Mouse (Mus musculus): ENCODE data around the gene Gnmt.

Gene Gnmt

DNA sequence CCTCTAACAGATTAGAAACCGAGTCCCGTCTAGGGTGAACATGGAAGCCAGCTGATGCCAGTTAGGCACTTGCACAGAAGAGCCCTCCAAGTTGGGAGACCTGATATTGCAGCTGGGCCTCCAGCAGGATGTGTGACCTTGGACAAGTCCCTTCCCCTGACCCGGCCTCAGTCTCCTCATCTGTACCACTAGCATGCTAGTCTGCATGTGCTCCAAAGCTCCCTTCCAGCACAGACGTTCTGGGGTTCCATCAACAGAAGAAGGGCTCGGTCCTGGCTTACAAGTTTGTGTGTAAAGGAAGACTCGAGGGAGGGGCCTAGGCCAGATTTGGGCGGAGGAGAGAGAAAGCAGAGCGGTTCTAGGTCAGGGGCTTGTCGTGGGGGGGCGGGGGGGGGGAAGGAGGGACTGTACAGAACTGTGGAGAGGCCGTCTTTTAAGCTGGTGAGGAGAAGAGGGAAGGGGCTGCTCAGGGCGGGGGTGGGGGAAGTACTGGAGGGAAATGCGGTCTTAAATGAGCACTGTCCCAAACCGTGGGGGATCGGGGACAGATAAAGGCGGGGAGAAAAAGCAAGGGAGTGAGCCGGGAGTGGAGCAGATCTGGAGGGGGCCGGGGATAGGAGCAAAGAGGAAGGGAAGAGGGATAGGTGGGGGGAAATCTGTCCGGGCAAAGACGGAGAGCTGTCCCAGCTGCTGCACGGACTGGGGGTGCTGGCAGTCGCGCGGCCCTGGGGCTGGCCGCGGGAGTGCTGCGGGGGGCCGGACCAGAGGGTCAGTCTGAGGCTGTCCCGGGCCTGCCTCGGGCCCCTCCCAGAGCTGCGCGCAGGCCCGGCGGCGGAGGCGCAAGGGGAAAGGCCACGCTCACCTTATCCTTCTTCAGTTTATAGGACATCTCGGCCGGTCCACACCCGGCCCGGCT lies 24.7 kb downstream of the Gnmt start:
- DNase-seq (ENCODE audit: low spot score) = no peak

DNA sequence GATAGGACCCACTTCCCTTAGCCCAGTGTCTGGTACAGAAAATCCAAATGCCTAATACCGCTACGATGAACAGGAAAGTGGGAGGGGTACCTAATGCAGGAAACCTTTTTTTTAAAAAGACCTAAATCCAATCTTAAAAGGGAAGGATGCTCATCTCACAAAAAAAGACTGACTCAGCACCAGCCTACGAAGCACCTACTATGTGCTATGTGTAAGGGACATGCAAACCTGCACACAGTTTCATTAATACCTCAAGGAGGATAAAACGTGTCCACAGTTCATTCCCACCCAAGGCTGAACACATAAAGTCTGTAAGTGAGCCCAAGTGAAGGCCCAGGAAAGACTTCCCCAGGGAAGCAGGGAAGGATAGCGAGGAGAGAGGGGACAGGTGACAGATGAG lies 26.5 kb downstream of the Gnmt start:
- no peak for DNase-seq (ENCODE audit: low spot score)

DNA sequence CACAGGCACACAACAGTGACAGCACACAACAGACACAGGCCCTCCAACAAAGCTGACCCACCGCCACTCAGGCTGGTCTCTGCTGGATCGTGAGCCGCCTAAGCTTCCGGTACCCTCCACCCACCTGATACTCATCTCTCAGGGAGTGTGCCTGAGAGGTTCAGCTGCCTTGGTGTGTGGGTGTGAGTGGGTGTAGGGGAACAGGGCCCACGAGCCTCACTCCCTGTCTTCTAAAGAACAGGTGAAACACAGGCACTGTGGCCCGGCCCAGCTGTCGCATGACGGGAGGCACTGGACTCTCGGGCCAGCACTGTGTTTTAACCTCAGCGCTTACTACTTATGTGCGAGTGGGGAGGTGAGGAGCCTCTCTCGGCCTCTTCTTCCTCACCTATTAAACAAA lies 26.9 kb downstream of the Gnmt start:
- DNase-seq (ENCODE audit: low spot score) = no peak

DNA sequence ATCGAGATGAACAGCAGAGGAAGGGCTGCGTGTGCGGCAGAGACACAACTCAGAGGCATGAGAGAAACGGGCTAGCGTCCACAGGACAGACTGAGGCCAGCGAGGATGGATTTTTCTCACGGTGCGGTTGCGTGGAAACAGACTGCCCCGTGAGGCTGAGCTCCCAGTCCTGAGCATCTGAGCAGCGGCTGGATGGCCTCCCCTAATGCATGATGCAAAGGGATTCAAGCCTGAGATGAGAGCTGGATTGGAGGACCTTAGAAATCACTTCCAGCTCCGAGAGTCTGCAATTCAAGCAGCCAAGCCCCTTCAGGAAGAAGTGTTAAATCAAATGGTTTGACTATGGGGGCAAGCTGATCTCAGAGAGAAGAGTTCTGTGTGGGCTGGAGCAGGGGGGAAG lies 27.5 kb downstream of the Gnmt start:
- DNase-seq (ENCODE audit: low spot score) = no peak

DNA sequence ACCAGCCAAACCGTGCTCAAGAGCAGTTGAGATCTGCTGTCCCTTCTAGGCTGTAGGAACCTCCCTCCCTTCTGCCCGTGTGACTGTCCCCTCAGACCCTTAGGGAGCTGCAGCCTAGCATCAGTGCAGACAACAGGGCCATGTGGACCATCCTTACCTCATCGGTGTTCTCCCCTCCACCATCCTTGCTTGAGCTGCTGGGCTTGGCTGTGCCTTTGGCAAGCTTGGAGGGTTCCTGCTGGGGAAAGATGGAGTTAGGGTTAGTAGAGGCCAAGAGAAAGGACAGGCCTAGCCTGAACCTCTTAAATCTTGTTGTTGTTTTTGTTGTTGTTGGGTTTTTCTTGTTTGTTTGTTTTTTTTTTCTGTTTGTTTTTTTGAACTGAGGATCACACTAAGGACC lies 29.1 kb downstream of the Gnmt start:
- no peak for DNase-seq (ENCODE audit: low spot score)

DNA sequence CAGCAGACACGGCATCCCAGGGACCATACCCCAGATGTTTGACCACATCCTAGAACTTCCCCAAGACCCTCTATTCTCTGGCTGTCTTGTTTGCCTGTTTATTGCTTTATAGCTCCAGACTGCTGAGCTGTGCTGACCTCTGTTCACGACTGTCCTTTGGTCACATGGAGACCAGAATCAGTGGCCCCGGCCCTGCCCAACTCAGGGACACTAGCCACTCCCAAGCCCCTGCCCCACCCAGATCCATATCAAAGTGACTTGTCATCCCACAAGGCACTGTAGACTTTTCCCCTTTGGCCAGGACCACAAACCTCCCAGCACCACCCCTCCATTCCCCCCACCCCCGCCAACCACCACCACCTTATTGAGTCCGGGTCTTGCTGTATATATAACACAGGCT lies 29.7 kb downstream of the Gnmt start:
- DNase-seq (ENCODE audit: low spot score) = no peak

DNA sequence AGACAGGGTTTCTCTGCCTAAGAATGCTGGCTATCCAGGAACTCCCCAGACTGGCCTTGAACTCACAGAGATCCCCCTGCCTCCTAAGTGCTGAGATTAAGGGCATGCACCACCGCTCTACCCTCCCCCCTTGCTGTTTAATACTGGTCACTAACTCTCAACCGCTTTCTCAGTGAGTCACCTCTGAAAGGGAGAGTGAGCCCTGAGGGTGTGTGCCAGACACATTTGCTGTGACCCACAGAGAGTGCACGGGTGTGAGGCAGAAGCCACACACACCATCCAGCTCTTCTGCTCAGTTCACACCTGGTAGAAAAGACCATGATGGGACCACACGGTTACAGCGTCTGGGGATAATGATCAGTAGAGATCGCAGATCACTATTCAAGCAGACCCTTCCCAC lies 30.5 kb downstream of the Gnmt start:
- DNase-seq (ENCODE audit: low spot score) = no peak

DNA sequence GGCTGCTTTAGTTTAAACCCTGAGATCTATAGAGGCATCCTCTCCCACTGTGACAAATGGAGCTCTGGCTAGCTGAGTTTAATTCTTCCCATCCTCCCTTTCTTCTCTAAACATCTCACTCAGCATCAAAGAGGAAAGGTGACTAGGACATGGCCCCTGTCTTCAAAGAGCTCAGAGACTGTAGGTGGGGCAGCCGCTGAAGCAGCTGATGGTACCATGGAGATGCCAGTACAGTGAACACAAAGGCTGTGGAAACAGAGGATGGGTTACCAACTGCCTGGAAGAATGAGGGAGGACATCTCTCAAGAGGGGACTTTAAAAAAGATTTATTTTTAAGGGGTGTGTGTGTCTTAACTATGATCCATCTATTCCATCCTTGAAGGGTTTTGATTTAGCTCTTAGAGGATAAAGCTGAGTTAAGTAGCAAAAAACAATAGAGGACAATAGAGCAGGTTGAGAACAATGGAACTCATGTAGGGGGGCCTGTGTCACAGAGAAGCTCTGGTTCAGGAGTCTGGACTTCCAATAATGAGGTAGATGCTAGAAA lies 34.4 kb downstream of the Gnmt start:
- no peak for DNase-seq (ENCODE audit: low spot score)

DNA sequence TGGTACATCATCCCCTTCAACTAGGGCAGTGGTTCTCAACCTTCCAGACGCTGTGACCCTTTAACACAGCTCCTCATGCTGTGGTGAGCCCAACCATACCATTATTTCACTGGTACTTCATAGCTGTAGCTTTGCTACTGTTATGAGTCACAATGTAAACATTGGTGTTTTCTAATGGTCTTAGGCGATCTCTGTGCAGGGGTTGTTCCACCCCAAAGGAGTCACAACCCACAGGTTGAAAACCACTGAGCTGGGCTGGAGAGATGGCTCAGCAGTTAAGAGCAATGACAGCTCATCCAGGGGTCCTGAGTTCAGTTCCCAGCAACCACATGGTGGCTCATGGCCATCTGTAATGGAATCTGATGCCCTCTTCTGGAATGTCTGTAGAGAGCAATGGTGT lies 37.6 kb downstream of the Gnmt start:
- DNase-seq (ENCODE audit: low spot score) = no peak

DNA sequence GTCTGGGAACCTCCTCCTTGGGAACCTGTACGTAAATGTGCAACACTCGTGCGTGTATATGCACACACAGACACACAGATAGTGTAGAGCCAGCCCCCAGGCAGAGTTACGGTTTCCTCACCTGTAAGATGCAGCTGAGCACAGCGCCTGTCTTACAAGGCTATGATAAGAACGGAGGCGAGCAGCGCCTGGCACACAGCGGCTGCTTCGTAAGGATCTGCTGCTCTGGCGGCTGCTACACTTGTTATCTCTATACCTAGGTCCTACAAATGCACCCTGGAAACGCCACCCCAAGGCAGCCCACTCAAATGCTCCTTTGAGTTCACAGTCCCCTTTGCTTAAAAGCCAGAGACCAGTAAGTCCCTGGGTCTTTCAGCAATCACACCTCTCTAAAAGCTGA lies 38.3 kb downstream of the Gnmt start:
- DNase-seq (ENCODE audit: low spot score) = no peak

DNA sequence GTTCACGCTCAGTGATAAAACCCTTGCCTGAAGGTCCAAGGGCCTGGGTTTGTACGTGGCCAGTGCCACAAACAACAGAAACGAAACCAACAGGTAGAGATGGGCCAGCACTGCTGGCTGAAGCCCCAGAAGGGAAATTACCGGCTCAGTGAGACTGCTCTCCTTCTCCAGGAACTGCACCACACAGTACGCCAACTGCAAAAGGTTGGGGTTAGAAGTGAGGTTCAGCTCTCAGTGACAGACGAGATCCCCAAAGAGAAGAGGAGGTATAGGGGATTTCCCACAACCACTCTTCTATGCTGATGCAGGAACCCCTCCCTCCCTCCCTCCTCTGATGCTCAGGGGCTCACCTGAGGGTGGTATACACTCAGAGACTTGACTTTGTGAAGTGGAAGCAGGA lies 43.1 kb downstream of the Gnmt start:
- DNase-seq (ENCODE audit: low spot score) = no peak

DNA sequence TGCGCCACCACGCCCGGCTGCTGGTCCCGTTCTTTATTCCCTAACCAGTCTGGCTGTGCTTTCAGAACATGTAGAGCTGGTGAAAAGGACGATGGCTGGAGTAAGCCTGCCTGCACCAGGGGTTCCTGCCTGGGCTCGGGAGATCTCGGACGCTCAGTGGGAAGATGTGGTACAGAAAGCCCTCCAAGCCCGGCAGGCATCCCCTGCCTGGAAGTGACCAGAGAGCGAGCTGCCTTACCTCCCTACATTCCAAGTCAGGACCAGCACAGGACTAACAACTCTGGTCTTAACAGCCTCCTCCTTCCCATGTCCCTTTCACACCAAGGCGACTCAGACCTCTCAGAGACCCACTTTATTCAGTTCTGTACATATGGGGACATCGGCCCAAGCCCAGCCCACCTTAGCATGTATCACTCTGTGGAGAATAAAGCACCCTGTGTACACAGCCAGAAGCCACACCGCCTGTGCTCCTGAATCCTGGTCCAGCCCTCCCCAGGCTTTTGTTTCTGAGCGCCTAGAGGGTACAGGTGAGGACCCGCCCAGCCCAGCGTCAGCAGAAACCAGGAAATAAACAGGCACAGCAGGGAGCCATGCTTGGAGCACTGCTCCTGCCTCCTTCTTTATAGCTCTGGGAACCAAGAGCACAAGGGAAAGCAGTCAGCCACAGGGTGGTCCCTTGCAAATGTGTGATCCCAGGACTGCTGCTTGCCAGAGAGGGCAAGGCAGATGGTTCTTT lies 46.1 kb downstream of the Gnmt start:
- no peak for DNase-seq (ENCODE audit: low spot score)

DNA sequence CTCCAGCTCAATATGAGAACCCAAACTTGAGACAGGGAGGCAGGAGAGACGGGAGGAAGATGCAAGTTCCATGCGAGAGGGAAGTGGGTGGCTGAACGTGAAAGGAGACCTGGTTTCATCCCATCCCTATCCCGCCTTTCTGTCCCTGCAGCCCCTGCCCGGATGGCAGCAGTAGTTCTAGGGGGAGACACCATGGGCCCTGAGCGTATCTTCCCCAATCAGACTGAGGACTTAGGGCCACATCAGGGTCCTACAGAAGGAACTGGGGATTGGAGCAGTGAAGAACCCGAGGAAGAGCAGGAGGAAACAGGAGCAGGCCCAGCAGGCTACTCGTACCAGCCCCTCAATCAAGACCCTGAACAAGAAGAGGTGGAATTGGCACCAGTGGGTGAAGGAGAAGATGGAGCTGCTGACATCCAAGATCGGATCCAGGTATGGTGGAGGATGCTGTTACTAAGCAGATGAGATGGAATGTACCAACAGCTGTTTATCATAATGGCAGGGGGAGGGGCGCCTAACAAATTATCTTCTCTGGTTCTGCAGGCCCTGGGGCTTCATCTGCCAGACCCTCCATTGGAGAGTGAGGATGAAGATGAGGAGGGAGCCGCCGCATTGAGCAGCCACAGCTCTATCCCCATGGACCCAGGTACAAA lies 47.4 kb downstream of the Gnmt start:
- no peak for DNase-seq (ENCODE audit: low spot score)

DNA sequence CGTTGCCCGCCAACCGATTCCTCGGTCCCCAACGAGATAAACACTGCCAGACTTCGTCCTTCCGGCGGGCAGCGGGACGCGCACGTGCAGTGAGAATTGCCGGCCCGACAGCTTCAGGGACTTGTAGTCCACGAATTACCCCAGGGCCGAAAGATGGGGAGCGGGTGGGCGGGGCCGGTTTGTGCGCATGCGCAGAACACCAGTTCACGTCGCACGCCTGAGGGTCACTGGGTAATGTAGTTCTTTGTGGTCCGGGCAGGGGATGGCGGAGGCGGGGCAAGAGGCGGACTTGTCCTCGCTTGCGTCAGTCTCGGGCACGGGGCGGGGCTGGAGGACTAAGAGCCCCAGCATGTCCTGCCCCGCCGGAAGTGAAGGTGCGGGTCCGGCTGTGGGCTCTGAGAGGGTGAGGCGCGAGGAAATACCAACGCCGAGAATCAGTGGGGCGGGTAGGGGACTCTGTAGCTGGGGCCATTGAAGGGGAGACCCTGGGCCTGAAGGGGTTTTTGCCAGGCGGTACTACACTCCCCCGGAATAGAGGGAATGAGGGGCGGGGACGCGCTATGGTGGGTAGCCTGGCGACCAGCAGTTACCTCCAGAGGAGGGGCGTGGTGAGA lies 48.1 kb downstream of the Gnmt start, which contains the start of gene Klhdc3:
Gene Klhdc3 (minus strand): TSS at position 155 of the 614 bp plus-strand sequence.
- DNase-seq (ENCODE audit: low spot score) = peak; percentile 90

DNA sequence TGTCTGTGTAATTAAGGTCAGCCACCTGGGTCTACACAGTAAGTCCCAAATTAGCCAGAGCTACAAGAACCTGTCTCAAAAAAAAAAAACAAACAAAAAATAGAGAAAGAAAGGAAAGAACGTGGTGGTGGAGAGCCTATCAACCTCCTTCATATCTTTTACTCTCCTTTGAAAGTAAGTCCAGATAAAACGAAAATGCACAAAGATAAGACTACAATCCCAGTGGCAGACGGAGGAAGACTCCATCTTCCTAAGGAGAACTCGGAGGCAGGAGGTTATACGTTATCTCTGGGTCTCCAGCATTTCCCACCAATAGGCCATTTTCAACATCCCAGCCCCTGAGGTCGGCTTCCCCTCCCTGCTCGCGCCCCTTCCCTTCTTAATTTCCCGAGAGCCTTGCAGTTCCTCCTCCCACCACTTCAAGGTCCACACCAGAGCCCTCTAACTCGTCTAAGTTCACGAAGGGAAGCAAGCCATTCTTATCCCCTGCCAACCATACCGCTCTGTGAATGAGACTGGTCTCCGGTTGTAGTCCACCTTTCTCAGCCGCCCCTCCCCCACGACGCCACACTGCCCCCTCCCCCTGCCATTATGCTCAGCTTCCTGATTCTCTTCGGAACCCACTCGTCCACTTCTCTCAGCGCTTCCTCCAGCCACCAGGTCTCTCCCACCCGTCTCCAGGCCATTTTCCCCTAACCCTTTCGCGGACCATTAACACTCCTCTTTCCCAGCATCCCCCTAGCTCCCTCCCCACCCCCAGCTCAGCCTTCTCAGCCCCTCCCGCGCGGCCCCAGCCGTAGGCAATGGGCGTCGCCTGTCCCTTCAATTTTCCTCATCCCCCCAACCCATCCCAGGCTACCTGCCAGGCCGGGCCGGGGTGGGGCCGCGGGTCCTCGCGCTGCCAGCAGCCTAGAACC lies 48.9 kb downstream of the Gnmt start:
- no peak for DNase-seq (ENCODE audit: low spot score)

DNA sequence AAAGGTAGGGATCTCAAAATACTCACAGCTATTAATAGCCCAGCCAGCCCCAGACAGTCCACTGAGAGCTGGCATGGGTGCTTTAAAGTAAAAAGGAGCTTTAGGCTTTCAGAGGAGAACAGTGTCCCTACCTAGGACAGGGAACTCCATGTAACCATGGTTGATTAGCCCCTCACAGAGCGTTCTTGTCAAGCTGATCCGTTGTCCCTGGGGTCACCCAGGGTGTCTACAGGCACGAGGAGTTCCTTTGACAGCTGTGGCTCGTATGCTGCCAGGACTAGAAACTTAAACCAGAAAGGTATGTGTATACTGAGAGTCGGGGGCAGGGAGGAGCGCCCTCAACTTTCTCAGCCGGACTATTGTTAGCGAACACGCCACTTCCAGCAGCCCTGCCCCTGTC lies 50.1 kb downstream of the Gnmt start:
- no peak for DNase-seq (ENCODE audit: low spot score)

DNA sequence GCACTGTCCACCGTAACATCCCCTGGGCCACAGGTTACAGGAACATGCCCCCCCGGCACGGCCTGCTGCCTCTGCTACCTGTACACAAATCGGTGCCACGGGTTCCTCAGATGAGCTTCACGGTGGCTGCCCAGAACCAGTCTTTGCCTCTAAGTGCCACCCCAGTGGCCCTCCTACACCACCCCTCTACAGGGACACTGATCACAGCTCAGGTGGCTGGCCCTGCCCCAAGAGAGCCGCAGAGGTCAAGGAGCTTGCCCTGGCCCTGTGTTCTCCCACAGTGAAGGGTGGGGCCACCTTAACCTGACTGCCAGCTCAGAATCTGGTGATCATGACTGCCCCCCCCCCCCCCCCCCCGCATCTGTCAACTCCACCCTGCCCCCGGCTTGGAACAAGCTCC lies 50.6 kb downstream of the Gnmt start, which contains the start of gene Mea1:
Gene Mea1 (plus strand): TSS at position 378 of the 400 bp plus-strand sequence.
- DNase-seq (ENCODE audit: low spot score) = no peak
